Mouse (Mus musculus) hindbrain, embryonic 11.5 days (tissue): Measurements from ENCODE around the gene Rangrf. TPM values are rescaled to one million over a fixed set of nuclear protein-coding genes. Genes with fewer than 3 reads are reported as not detected.
A peak's percentile ranks its signal among the peaks of the same experiment; 100 is the strongest.

Experiments
- ATAC-seq: fragments of 200-750 bp; cut with Nextera tagmentation; 2 replicates; pipeline ENCODE4 v1.8.0; 2017; ENCODE audit warnings: mild to moderate bottlenecking, moderate TSS enrichment, moderate library complexity; ENCODE audit not compliant: low FRiP score
- DNase-seq: peaks from one replicate; pipeline ENCODE4 v3.0.0-alpha.2; 2015; ENCODE audit warnings: low spot score
- H3K27ac ChIP-seq: fragments of 300-500 bp; sonication (generic); 2 replicates; pipeline ENCODE4 v1.5.1; 2014; ENCODE audit warnings: mild to moderate bottlenecking, low read depth, low read length
- H3K27me3 ChIP-seq: fragments of 300-500 bp; sonication (generic); 2 replicates; pipeline ENCODE4 v1.6.1; 2014; ENCODE audit warnings: mild to moderate bottlenecking, low read length, moderate library complexity, mixed read lengths; ENCODE audit not compliant: control insufficient read depth, insufficient read depth
- H3K36me3 ChIP-seq: fragments of 300-500 bp; sonication (generic); 2 replicates; pipeline ENCODE4 v1.6.1; 2014; ENCODE audit warnings: mild to moderate bottlenecking, low read length, moderate library complexity, mixed read lengths; ENCODE audit not compliant: control insufficient read depth, insufficient read depth
- H3K4me1 ChIP-seq: fragments of 300-500 bp; sonication (generic); replicated peaks from 2 replicates; pipeline ENCODE4 v1.6.1; 2014; ENCODE audit warnings: low read length, mixed read lengths; ENCODE audit not compliant: control insufficient read depth, insufficient read depth
- H3K4me2 ChIP-seq: fragments of 300-500 bp; sonication (generic); replicated peaks from 2 replicates; pipeline ENCODE4 v1.6.1; 2014; ENCODE audit warnings: mild to moderate bottlenecking, low read depth, low read length
- H3K4me3 ChIP-seq: fragments of 300-500 bp; sonication (generic); 2 replicates; pipeline ENCODE4 v1.5.1; 2014; ENCODE audit warnings: low read depth, low read length
- H3K9ac ChIP-seq: fragments of 300-500 bp; sonication (generic); 2 replicates; pipeline ENCODE4 v1.6.1; 2014; ENCODE audit warnings: low read depth, low read length
- H3K9me3 ChIP-seq: fragments of 300-500 bp; sonication (generic); 2 replicates; pipeline ENCODE4 v1.6.1; 2016; ENCODE audit warnings: low read length; ENCODE audit not compliant: control insufficient read depth
- WGBS: fragments of 180-500 bp; shearing (Covaris S2); extraction: QIAGEN DNeasy Blood & Tissue Kit; methylation state at CpG from one replicate; pipeline ENCODE4 v1.1.7; 2014; 5-methylcytosine and 5-hydroxymethylcytosine counted together
- polyA plus RNA-seq: library from polyadenylated mRNA; unstranded; fragments of >200 nt; fragmentation: Nextera tagmentation; extraction: Ambion mirVana; gene quantifications from 2 replicates; pipeline ENCODE4 v1.2.1, GENCODE M21; 2014

Rangrf gene
- polyA plus RNA-seq, 1 experiment from 2014 or later, result 56.0 TPM

DNA sequence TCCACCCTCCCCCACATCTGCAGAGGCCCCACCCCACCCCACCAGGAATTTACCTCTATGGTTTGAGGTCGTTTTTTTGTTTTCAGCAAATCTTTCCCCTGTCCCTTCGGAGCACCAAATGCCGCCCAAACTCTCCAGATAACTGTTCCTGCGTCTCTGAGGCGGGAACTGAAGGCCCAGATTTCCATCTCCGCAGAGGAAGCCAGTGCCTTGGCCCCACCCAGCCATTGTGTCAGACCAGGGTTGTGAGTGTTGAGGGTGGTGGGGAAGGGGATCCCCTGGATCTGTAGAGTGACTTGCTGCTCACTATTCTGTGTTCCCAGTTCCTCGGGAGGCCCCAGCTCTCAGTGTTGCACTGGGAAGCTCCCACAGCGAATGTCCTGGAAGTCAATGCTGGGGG, 17.7 kb downstream of the Rangrf start, which contains the start of gene Arhgef15:
Gene Arhgef15, minus strand, starts transcription at position 173 of the 400 bp plus-strand sequence.
- Histone ChIP-seq H3K4me2 (no peak within 1 kb of the TSS), H3K9me3 (no peaks in the 10 kb centered on the region), H3K4me3 (0 out of 2 replicates have a peak within 1 kb of the TSS, but pooled peaks have one; percentile 10), H3K27me3 (peaks cover 25% of the 10 kb centered on the region), H3K36me3 (no peaks in the 10 kb centered on the region), H3K27ac (no peak within 1 kb of the TSS), H3K4me1 (0 out of 2 replicates have a peak, but pooled peaks cover 3% of the 10 kb centered on the region), H3K9ac (no peak within 1 kb of the TSS)
- 33% methylated on average over 8 of the region's 8 CpGs for WGBS
- ATAC-seq (no peak), DNase-seq (no peak)

DNA sequence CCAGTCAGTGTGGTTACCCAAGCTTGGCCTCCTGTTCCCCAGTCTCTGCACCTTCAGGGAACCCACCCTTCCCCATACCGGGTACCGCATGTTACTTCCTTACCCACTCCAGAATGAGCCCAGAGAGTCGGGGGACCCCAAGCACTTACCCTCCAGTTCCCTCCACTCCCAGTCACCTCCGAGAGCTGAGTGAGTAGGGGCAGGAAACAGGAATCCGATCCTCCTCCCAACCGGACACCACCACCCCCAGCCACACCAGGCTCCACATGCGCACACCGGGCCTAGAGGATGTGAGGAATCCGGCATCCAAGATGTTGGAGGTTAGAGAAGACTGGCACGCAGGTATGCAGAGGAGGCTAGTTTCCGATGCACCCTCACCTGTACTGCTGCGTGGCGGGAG, 18.3 kb downstream of the Rangrf start:
- Histone ChIP-seq H3K27me3 (peaks cover 25% of the 10 kb centered on the region), H3K4me3 (0 out of 2 replicates have a peak overlapping the region, but pooled peaks have one; percentile 10), H3K4me2 (no peak overlapping the region), H3K27ac (no peak overlapping the region), H3K9ac (no peak overlapping the region), H3K9me3 (no peaks in the 10 kb centered on the region), H3K4me1 (0 out of 2 replicates have a peak, but pooled peaks cover 3% of the 10 kb centered on the region), H3K36me3 (no peaks in the 10 kb centered on the region)
- DNase-seq, result no peak
- WGBS, result 33% methylated on average over 13 of the region's 13 CpGs
- ATAC-seq, result no peak

- no peak overlapping the region for H3K4me2 ChIP-seq
- H3K36me3 ChIP-seq, result no peaks in the 10 kb centered on the region
- H3K4me1 ChIP-seq, result 0 out of 2 replicates have a peak, but pooled peaks cover 3% of the 10 kb centered on the region
- H3K9ac ChIP-seq, result no peak overlapping the region
- H3K9me3 ChIP-seq, result no peaks in the 10 kb centered on the region
- WGBS, result 20% methylated on average over 3 of the region's 3 CpGs
- DNase-seq (no peak), ATAC-seq (no peak)
- 0 out of 2 replicates have a peak overlapping the region, but pooled peaks have one; percentile 10 for H3K4me3 ChIP-seq
- H3K27ac ChIP-seq, result no peak overlapping the region
- peaks cover 31% of the 10 kb centered on the region for H3K27me3 ChIP-seq
Observed at GRCm38 (mm10) chr11:68956107-68956506, 18.9 kb downstream of the Rangrf start.

DNA sequence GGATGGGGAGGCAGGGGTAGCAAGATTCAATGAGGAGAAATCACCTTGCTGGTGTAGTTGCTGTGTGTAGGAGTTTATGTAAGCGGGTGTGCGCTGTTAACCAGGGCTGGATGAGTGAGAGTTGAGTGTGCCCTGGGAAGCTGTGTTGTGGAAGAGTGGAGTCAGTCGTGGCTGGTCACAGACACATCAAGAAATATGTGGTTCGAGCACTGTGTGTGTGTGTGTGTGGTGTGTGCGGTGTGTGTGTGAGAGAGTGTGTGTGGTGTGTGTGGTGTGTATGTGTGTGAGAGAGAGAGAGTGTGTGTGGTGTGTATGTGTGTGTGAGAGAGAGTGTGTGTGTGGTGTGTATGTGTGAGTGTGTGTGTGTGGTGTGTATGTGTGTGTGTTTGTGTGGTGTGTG, 19.5 kb downstream of the Rangrf start:
- Histone ChIP-seq H3K4me3 (no peak overlapping the region), H3K27me3 (peaks cover 31% of the 10 kb centered on the region), H3K27ac (no peak overlapping the region), H3K4me1 (0 out of 2 replicates have a peak, but pooled peaks cover 3% of the 10 kb centered on the region), H3K9ac (no peak overlapping the region), H3K36me3 (no peaks in the 10 kb centered on the region), H3K9me3 (no peaks in the 10 kb centered on the region), H3K4me2 (no peak overlapping the region)
- 69% methylated on average over 5 of the region's 5 CpGs for WGBS
- no peak for ATAC-seq
- no peak for DNase-seq

- Histone ChIP-seq H3K27me3 (peaks cover 31% of the 10 kb centered on the region), H3K4me2 (peak overlapping the region; percentile 52), H3K9ac (peak overlapping the region; percentile 56), H3K9me3 (no peaks in the 10 kb centered on the region), H3K36me3 (no peaks in the 10 kb centered on the region), H3K4me3 (peak overlapping the region; percentile 36), H3K27ac (no peak overlapping the region), H3K4me1 (0 out of 2 replicates have a peak, but pooled peaks cover 3% of the 10 kb centered on the region)
- 1% methylated on average over 17 of the region's 17 CpGs for WGBS
- peak; percentile 47 for DNase-seq
- no peak for ATAC-seq
Observed at GRCm38 (mm10) chr11:68954408-68954807, 20.6 kb downstream of the Rangrf start.

DNA sequence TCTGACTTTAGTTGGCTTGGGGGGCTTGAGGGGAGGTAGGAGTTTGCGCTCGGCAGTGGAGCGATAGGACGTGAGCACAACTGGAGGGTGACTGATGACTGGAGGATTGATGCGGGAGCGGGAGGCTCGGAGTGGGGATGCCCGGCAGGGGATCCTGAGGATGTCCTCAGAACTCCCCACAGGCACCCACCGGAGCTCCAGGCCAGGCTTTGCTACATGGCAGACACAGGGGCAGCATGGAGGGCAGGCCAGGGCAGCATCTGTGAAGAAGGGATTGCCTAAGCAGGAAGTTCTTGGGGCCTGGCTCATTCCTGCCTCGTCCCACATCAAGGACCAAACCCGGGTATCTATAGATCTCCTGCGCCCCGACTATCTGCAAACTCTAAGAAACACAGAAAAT, 21.1 kb downstream of the Rangrf start:
- H3K9ac ChIP-seq, result no peak overlapping the region
- H3K27ac ChIP-seq, result no peak overlapping the region
- H3K9me3 ChIP-seq, result no peaks in the 10 kb centered on the region
- ATAC-seq (no peak), DNase-seq (peak; percentile 28)
- peak overlapping the region; percentile 36; the same call in 1 of the 2 replicates for H3K4me3 ChIP-seq
- H3K4me1 ChIP-seq, result 0 out of 2 replicates have a peak, but pooled peaks cover 3% of the 10 kb centered on the region
- peak overlapping the region; percentile 13; the same call in 1 of the 2 replicates for H3K4me2 ChIP-seq
- H3K36me3 ChIP-seq, result no peaks in the 10 kb centered on the region
- 7% methylated on average over 13 of the region's 13 CpGs for WGBS
- peaks cover 31% of the 10 kb centered on the region for H3K27me3 ChIP-seq

DNA sequence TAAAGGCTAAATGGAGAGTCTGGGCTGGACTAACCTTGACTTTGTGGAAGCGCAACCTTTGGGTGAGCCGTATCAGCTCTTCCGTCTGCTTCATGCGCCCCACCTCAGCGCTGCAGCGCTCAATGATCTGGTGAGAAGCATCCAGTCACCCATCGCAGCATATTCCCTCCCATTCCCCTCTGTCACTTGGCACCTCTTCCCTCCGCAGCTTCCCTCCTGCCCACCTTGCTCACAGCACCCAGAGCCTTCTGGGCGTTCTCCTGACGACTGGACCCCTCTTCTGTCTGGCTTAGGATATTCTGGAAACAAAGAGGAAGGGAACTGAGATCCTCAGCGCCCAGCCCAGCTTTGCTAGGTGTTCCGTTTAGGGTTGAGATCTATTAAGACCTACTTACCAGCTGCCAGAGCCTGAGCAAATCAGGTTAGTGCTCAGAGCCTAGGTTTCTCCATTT, 27.4 kb downstream of the Rangrf start:
- peak overlapping the region; percentile 6; the same call in 1 of the 2 replicates for H3K4me3 ChIP-seq
- DNase-seq (peak; percentile 32), ATAC-seq (no peak)
- H3K27ac ChIP-seq, result no peak overlapping the region
- H3K36me3 ChIP-seq, result no peaks in the 10 kb centered on the region
- no peaks in the 10 kb centered on the region for H3K9me3 ChIP-seq
- 6% methylated on average over 12 of the region's 12 CpGs for WGBS
- H3K9ac ChIP-seq, result no peak overlapping the region
- H3K4me1 ChIP-seq, result no peaks in the 10 kb centered on the region
- peak overlapping the region; percentile 26 for H3K4me2 ChIP-seq
- peaks cover 12% of the 10 kb centered on the region for H3K27me3 ChIP-seq

- no peaks in the 10 kb centered on the region for H3K9me3 ChIP-seq
- ATAC-seq, result no peak
- 10% methylated on average over 13 of the region's 16 CpGs for WGBS
- H3K4me3 ChIP-seq, result peak overlapping the region; percentile 13; the same call in 1 of the 2 replicates
- no peaks in the 10 kb centered on the region for H3K4me1 ChIP-seq
- H3K4me2 ChIP-seq, result peak overlapping the region; percentile 7; the same call in 1 of the 2 replicates
- H3K27ac ChIP-seq, result no peak overlapping the region
- no peak overlapping the region for H3K9ac ChIP-seq
- no peak for DNase-seq
- H3K27me3 ChIP-seq, result peaks cover 12% of the 10 kb centered on the region
- H3K36me3 ChIP-seq, result no peaks in the 10 kb centered on the region
Observed at GRCm38 (mm10) chr11:68946806-68947440, 28.1 kb downstream of the Rangrf start.

- Histone ChIP-seq H3K27me3 (peaks cover 7% of the 10 kb centered on the region), H3K9me3 (no peaks in the 10 kb centered on the region), H3K9ac (no peak overlapping the region), H3K36me3 (no peaks in the 10 kb centered on the region), H3K4me1 (no peaks in the 10 kb centered on the region), H3K4me3 (no peak overlapping the region), H3K4me2 (no peak overlapping the region), H3K27ac (no peak overlapping the region)
- DNase-seq (no peak), ATAC-seq (no peak)
- WGBS, result 90% methylated on average over 4 of the region's 4 CpGs
Observed at GRCm38 (mm10) chr11:68946001-68946400, 29.0 kb downstream of the Rangrf start.
